Mouse (Mus musculus) gastrocnemius, postnatal 25 days (tissue): ENCODE measurements around the gene Stk39. TPM values are rescaled to one million over a fixed set of nuclear protein-coding genes. Genes with fewer than 3 reads are reported as not detected.

ENCODE experiments used
- DNase-seq: peaks from one replicate; pipeline ENCODE4 v3.0.0; 2022
- total RNA-seq, 2 experiments: library from RNA; stranded (reverse); gene quantifications; 1 replicate in 1 of 2; 2 replicates in 1 of 2; pipeline ENCODE4 v1.2.3; 2021

The Stk39 gene
- total RNA-seq, 2 experiments from 2014 or later: 4.7 to 4.8 TPM

DNA sequence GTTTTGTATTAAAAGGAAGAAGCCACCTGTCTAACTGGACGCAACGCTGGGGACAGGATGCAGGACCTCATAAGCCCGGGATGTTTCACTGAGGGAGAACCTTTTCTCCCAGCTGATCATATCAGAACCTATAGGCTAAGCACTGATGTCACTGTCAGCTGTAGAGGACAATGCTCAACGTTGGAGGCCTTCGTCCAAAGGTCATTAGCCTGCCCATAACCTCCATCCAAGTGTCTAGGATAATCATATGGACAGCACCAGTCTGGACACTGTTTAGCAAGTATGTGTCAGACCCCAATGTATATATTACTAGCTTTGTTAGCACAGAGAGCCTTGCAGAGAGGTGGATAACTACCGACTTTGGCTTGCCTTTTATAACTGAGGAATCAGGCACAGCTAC, 51.8 kb downstream of the Stk39 start:
- no peak for DNase-seq

DNA sequence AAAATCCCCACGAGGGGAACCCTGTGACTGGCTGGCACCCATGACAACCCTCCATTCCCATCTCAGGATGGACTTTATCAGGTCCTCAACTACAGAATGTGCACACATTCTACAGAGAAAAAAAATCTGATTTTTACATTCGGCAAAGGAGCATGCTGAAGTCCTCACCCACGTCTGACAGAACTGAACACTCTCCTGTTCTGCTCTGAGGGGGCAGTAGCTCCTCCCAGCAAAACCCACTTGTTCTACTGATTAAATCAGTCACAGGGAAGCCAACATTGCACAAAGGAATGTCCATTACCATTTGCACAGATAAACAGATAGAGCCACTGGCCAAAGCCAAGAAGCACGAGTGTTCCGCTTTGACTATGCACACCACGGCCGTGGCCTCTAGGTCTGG, 52.3 kb downstream of the Stk39 start:
- DNase-seq: no peak

DNA sequence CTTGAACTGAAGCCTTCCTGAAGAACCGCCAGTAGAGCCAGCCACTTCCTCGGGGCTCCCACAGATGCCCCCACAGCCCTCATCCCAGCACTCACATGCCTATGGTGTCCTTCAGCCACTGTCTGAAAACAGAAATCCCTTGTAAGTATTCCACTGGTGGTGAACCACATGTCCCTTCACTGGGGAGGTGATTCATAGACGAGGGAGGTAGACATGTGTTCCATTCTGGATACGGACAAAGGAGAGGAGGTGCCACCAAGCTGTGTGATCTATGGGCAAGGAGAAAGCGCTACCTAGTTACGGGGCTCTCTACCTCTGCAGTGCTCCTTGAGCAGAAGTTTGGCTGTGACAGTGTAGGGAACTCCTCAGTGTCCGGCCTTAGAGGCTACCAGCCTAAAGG, 52.9 kb downstream of the Stk39 start:
- DNase-seq: no peak

DNA sequence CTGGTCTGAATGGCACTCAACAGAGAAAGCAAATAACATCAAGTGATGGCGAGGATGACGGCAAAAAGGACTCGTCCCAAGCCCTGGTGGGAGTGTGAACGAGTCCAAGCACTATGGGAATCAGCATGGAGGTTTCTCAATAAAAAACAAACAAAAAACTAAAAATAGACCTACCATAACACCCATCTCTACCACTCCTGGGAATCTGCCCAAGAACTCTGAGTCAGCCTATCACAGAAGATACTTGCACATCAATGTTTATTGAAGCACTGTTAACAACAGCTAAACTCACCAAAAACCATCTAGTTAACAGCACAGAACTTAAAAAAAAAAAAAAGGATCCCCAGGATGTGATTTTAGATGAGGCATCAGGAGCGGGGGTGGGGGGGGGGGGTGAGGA, 55.0 kb downstream of the Stk39 start:
- DNase-seq: no peak

DNA sequence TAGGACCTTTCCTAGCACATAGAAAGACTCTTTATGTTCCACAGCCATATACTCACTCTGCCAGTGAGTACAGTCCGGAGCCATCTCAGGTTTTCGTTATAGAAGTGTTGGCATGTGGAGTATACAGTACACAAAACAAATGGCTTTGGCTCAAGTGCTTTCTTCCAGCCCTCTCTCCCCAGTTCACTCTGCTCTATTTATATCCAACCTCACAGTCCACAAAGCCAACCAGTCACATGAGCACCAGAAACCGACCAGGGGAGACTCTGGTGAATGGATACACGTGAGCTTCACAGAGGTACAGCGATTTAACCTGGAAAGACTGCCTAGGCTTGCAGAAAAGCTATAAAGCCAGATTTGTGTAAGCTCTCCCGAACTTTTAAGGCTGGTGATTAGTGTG, 56.4 kb downstream of the Stk39 start:
- no peak for DNase-seq

DNA sequence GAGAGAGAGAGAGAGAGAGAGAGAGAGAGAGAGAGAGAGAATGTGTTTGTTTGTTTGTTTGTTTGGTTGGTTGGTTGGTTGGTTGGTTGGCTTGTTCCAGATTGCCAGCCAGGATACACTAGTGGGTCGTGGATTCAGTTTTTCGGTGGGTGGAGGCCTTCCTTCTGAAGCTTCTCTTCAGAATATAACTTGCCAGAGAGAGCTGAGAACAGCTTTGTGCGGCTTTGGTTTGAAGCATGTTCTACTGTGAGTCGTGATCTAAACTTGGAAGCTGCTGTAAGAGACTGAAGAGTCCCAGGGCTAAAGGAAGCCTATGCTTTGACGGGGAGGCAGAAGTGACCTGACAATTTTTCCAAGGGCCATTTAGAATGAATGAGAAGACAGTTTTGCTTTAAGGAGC, 59.9 kb downstream of the Stk39 start:
- DNase-seq: no peak

DNA sequence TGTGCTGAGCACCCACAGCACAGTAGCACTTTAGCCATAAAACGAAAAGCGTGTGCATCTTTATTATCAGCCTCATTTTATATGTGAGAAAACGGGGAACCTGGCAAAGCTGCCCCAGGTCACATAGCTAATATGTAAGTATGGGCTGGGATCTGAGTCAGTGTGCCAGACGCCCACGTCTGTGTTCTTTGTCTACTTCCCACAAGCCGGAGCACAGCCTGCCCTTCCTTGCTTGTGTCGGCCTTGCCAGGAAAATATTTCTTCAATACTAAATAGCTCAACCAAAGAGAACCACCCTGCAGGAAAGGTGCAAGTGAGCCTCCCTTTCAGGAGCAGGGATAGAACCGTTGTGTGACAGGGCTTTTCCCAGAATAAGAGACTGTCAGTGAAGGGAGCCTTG, 60.9 kb downstream of the Stk39 start:
- no peak for DNase-seq

DNA sequence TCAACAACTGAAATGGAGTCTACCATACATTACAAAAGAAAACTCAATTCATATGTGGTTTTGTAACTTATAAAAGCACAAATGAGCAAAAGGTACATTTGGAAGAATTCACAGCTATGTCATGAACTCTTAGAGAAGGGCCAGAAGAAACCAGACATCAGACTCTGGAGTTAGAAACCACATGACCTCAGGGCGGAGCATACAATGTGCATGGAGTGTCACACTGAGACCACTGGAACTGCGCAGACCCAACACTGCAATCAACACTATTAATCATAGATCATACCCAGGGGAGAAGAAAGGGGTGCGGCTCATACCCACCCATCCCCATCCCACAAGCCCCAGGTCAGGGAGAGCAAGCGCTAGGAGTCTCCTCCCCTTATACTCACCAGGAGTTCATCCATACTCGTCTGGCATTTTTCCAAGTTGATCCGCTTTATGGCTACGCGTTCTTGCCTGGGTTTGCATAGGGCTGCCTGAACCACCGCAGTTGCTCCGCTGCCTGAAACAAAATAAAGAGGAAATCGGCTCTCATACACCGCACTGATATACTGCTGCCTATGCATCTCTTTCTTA, 62.3 kb downstream of the Stk39 start:
- no peak for DNase-seq

DNA sequence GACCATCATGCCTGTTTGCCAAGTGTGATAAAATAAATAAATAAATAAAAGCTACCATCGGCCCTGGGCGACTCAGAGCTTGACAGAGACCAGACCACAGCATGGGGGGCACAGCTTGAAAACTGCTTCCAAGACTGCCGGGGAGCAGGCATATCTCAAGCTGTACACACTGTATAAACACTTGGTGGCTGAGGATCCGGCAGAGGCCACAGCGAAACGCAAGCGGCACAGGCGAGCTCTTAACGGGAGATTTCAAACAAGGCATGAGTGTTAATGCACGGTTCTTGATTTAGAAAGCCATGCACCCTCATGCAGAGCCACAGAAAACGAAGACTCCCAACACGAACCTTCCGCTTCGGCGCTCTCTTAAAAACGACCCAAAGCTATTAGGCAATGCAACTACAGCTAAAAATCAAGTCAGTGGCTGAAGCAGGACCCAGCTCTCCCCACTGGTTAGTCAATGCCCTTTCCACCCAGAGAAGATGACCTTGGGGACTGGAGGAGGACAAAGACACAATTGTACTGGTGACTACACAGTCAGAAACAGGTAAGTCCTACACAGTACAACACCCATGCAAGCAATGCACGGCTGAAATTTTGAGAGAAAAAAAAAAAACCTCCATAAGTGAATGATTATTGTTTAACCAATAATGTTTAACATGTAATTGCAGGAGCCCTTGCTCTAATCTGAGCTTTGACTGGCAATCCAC, 63.6 kb downstream of the Stk39 start:
- no peak for DNase-seq

DNA sequence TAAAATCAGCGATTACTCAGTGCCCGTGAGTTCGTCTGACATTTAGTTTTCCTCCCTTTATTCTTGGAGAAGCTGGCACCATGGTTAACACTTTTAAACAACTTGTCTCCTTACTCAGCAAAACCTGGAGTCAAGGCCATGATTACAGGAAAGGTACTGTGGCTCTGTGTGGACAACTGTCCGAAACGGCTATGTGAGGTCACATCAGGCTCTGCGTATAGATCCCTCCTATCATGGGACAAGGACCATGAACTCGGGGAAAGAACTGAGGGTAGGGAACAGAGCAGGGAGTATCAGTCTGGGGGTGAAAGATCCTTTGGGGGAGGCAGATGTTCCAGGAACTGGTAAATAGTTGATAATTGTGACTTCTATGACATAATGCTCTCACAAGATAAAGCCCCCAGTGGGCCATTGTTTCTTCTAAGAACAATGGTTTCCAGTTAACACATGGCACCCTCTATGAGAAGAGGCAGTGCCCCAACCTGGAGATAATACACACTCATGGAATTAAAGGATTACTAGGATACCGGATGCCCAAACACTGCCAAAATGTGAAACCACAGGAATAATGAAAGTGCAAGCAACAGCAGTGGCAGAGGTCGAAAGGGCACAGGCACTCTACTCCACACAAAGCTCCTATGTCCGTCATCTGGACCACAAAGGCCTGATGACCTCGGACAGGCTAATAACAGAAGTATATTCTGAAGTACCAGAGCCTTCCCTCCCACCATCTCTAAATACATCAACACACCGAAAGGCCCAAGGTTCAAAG, 64.7 kb downstream of the Stk39 start:
- no peak for DNase-seq

DNA sequence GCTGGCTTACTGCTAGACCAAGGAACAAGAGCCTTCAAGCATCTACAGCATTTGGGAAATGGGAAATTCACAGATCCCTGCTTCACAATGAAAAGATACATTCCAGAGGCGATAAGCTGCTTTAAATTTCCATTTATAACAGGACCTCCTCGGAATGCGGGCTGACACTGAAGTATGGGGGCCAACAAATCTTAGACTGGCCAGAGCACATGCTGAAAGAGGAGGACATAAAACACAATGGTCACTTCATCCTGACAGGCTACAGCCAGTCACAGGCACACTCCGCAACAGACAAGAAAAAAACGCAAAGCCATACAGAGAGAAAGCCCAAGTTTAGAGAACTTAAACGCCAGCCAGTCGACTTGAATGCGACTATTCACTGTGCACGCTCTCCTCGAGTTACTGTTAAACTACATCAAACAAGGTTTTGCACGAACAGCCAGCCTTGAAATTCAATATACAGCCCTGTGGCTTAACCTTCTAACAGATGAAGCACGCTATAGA, 65.4 kb downstream of the Stk39 start:
- no peak for DNase-seq

DNA sequence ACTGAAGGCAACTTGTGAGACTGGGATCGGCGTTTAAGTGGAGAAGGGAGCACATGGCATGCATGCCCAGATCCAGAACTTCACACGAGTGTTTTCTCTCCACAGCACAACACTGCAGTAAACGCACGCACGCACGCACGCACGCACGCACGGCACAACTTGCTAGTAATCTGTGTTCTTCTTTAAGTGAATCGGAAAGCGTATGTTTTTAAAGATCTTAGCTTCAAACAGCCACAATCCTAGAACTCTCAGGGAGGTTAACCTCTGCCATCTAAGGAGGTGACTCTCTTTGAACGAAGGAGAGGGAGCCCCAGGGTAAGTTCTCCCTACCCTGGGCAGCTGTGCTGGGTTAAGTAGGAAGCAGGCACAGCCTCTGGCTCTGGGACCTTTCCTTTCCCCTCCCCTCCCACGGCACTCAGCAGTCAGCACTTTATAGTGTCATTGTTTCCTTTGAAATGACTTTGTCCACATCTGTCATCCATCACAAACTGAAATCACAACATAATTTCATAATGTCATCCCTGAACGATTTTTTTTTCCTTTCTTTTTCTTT, 66.8 kb downstream of the Stk39 start:
- no peak for DNase-seq

DNA sequence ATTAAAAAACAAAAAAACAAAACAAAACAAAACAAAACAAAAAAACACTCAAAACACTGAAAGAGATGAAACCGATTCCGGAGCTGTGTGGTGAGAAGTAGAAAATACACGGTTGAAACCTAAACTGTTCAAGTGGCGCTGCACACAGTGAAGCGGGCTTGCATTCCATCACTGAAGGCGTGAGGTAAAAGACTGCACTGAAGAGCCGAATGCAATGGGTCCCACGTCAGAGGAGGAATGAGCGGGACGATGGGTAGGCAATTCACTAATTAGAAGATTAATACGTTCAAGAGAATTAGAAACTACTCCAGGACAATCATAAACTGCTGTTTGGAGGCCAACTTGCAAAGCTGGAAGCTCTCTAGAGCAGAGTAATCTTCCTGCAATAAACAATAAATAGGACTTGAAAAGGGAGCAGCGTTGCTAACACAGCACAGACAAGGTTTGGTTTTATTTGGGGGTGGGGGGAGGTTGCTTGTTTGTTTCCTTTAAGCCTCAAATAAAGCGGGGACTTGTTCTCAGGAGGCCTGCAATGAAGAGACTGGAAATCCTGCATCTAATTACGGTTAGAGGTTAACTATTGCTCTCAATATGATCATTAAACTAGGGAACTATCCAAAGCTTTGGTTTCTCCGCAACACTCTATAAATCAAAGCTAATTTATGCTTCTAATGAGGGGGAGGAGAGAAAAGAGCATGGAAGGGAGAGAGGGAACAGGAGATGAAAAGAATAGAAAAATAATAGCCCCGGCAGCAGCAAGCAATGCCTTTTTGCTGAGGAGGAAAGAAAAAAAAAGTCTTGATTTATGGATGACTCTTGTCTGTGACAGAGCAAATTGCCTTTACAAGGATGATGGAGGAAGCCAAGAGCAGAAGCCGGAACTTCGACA, 67.5 kb downstream of the Stk39 start:
- no peak for DNase-seq

DNA sequence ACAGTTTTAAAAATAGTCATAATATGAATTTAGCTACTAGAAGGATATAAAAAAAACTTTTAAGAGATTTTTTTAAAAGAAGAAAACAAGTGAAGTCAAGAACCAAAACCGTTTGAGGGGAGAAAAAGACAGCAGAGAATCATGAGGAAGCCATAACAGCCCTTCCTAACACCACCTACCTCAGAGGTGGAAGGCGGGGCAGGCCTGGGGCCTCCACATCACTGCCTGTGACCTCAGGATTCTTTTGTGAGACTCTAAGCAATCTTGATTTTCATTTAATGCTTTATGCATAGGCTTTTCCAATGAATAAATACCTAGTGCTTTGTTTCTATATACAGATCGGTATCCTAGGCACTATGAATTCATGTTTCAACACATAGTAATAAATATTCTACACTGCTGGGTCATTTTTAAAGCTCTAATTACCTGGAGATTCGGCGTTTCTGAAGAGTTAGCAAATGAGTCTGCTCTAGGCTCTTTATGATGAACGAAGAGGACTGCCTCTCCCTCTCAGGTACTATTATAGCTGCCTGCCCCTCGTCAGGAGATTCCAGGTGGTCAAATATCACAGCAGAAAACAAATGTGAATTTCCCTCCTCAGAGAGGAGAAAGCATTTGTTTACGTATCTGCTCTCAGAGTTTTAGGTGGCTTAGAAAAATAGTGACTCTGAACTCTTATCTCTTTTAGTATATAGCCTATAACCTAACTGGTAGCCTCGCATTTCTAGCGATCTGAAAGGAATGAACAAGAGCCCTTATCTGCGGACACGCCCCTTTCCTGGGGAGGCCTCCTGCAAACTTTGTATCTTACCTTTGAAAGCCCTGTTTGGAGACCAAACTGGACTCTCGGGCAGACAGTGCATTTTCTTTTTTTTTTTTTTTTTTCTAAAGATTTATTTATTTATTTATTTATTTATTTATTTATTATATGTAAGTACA, 78.2 kb downstream of the Stk39 start:
- DNase-seq: no peak

DNA sequence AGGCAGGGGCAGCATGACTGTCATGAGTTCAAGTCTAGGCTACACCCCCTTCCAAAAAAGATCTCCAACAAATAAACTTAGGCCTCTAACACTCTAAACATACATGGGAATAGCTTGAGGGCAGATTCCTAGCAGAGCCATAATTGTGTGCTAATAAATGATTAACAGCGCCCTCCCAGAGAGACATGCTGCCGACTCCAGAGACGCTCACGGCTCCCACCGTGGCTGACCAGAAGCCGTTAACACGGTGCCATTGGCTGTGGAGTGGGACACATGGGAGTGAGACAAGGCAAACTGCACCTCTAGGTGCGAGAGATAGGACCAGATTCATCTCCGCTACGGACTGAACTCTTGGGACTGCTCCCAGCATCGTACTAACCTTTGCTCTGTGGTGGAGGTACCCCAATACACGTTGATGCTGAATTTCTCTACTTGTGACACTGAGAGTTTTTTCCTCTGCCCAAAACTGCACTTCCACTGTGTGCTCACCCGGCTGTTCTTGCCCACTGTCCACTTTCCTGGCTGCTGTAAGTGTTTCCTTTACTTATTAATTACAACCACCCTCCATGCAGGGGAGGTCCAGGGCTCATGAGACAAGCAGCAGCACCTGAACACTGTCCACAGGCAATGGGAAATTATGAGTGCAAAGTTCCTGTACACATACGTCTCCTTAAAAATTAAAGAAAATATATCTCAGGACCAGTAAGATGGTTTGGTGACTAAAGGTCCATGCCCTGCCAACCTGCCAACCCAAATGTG, 84.1 kb downstream of the Stk39 start:
- DNase-seq: no peak

DNA sequence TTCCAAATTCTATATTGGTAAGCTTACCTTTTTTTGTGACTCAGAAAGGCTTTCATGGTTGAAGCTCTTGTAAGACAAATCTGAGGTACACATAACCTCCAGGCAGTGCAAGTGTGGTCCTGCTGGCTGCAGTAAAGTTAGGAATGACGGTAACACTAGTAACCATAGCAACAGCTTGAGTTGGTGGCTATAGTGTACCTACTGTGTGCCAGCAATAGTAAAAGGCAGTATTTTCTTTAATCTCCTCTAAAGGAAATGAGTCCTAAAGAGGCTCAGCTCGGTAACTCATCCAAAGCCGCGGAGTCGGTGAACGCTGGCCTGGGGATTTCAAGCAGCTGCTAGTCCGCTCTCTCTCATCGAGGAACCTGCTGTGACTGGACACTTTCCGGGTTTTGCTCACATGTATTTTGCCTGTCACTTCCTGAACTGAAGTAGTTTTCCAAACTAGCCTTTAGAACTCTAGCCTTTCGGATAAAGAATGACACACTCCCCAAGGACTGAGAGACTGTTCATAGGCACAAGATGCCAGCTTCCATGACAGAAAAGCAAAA, 85.7 kb downstream of the Stk39 start:
- DNase-seq: no peak

DNA sequence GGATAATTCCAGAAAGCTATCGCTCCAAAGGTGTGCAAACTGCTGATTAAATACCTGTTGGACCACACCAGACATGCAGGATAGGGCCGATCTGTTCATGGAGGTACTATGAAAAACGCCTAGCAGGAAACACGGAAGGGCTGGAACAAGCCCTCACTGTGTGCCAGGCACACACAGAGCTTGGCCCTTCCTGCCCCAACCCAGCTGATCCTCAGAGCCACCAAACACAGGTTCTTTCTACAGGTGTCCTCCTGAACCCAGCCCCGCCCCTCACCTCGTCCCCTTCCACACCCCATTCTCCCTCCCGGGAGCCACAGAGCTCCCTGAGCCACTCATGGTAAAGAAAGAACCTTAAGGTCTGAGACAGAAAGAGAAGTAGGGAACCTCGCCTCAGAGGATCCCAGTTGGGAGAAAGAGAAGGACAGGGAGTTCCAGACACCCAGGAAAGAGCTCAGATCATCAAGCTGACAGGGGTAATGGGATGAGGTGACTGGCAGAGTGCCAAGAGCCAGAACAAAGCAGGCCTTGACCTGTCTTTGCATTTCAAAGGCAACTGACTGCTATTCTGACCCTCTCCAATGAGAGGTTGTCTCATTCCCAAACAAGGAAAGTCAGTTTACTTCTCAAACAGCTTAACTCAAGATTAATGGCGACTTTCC, 86.3 kb downstream of the Stk39 start:
- no peak for DNase-seq

DNA sequence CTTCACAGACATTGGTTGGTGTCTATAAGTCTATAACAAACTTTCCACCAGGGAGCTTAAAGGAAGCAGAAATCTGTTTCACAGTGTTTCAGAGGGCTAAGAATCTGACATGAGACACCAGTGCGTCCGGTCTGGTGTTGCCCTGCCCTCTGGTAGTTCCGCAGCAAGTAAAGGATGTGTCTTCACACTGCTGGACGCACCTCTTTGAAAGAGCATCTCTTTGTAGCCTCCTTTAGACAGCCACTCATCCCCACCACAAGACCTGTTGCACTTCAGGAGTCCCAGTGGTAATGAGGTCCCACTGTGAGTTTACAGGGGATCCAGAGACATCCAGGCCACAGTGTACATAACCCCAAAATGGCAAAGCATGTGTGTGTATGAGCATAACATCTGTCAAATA, 88.1 kb downstream of the Stk39 start:
- no peak for DNase-seq

DNA sequence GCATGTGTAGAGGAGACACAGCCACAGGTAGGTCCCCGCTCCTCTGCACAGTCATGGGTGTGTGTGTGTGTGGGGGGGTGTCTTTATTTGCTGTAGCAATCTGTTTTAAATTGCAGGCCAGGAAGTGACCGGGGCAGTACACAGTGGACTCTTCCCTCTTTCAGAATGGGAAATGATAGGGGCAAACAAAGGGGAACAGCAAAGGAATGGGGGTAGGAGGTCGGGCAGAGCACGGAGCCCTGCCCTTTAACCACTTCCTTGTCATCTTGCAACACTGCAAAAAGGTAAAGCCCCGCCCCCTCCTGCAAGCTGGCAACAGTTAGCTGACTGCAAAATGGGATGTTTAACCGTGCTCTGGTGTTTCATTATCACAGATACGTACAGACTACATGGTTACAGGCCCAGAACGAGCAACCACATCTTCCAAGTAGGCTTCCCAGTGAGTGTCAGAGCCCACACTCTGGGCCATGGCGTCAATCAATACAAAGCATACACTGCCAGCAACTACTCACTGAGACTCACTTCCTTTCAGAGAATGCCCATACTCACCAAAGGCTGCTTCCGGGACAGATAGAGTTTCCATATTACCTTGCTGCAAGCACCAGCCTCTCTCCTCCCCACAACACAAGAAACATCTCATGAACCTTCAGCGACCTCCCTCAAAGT, 89.5 kb downstream of the Stk39 start:
- DNase-seq: no peak
